Mouse (Mus musculus): ENCODE results near the gene Ttll5.

Ttll5 gene

GRCm38 (mm10) chr12:86017360-86017759 is 192.9 kb downstream of the Ttll5 start:
- no peak for DNase-seq

DNA sequence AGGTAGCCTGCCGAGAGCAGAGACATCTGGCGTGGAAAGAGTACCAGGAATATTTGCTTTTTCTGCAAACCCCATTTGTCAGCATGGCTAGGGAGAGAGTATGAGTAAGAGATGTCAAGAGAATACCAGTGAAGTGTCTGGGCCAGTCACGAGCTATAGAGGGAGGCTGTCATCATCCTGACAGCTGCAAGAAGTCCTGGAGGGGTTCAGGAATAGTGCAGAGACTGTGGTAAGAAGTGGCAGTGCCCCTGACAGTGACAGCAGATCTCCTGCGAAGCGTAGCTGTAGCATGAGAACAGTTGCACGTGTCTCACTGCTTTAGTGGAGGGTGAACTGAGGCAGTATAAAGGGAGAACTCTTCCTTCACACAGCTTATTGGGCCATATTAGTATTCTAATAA is 197.1 kb downstream of the Ttll5 start:
- DNase-seq = no peak

DNA sequence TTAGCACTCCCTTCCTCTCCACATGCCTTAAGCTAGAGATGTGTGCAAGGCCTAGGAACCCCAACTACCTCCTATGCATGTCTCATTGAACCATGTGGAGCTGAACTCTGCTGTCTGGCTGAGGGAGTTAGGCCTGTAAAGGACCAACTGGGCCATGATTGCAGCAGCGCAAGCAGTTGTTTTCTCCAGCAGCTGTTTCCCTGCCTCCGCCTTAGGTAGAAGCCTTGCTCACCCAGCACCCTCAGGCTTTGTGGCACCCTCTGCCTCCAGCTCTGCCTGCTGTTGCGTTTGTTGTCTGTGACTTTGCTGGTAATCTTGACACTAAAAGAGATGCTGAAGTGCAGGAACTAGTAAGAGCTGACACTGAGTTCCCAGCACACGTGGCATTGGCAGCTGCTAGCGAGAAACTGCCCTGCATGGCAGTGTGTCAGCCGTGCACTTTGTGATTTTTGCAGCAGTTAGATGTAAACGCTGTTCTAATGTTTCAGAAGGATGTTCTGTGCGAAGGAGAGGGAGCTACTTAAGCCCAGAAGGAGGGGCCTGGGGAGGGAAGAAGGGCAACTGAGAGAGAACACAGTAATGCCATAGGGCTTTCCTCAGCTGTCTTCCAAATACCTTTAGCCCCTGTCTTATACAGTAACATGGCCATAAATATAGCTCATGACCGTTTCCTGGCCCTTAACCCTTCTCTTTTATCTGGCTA is 198.0 kb downstream of the Ttll5 start:
- DNase-seq = no peak

GRCm38 (mm10) chr12:86023081-86023871 is 198.8 kb downstream of the Ttll5 start:
- peak; percentile 36 to 44 for DNase-seq

GRCm38 (mm10) chr12:86024426-86024825 is 200.0 kb downstream of the Ttll5 start:
- peak in 1 of 2 experiments; percentile 50 for DNase-seq

GRCm38 (mm10) chr12:86025480-86025879 is 201.0 kb downstream of the Ttll5 start:
- no peak for DNase-seq

- DNase-seq = peak in 1 of 2 experiments; percentile 5
Observed at GRCm38 (mm10) chr12:86027000-86027399, 202.5 kb downstream of the Ttll5 start.

GRCm38 (mm10) chr12:86027747-86028146 is 203.3 kb downstream of the Ttll5 start:
- DNase-seq = no peak

GRCm38 (mm10) chr12:86030932-86031331 is 206.5 kb downstream of the Ttll5 start:
- no peak for DNase-seq

DNA sequence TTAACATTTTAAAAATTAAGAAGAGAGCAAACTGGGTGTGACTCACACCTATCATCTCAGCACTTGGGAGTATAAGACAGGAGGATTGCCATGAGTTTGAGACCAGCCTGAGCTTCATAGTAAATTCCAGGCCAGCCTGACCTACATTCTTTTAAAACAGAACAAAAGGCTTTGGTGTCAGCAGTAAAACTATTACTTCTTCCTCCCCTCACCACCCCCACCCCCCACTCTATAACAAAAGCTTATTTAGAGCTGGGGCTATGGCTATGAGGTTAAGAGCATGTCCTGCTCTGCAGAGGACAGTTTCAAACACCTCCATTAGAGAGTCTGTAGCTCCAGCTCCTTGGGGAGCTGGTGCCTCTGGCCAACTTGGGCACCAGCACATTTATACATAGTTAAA is 211.1 kb downstream of the Ttll5 start:
- no peak for DNase-seq

GRCm38 (mm10) chr12:86036368-86037166 is 212.1 kb downstream of the Ttll5 start:
- DNase-seq = no peak

DNA sequence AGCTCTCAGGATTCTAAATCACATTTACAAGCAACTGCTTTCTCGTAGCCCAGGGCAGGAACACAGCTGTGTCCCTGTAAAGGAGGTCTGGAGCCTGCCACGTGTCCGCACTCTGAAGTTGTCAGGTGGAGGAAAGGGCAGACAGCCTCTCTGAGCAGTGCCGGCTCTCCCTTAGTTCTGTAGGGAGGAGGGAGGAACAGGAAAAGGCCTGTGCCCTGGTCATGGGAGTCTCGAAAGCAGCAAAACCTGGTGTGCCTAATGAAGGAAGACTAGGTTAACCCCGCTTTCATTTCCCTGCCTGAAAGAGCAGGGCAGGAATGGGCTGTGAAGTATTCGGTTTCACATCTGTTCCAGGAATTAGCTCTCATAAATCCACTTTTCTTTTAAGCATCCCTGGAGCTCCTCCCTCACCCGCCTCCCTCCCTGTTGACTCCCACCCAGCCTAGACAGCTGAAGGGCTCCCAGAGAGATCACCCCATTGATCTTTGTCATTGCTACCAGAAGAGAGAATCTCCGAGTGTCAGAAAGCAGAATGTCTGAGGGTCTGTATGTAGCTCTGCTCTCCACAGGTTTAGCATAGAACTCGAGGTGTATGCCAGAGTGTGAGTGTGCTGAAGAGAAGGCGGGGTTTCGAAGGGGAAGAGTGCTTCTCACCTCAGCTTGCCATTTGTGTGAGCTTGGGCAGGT is 212.9 kb downstream of the Ttll5 start:
- no peak for DNase-seq

DNA sequence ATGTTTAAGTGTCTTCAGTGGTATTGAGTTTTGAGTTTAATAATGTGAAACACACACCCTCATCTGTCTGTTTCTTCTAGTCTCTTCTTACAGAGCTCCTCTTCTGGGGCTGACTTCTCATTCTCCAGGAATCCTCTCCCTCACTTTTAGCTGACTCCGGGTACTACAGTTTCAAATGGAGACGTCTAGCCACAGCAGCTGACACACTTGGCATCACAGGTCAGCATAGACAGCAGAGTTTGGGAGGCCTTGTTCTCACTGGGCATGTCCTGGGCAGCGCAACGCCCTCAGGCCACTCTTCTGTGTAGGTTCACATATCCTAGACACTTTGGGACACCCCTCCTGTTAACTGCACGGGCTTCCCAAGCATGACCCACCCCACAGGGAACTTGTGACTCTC is 214.6 kb downstream of the Ttll5 start:
- DNase-seq = no peak

- DNase-seq = no peak
Observed at GRCm38 (mm10) chr12:86039751-86040150, 215.3 kb downstream of the Ttll5 start.

DNA sequence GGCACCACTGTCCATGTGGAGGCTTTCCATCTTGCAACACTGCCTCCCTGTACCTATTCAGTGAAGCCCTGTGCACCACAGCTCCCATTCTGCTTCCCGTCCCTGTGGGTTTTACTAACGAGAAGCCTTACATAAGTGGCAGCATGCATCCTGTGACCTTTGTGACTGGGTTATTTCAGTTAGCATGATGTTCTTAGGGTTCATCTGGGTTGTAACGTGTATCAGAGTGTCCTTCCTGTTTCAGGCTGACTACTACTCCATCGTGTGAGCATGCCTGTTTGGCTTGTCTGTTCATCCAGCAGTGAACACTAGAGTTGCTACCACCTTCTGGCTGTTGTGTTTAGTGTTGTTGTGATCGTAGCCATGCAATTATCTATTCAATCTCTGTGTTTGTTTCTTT is 221.7 kb downstream of the Ttll5 start:
- no peak for DNase-seq

GRCm38 (mm10) chr12:86046776-86047175 is 222.3 kb downstream of the Ttll5 start:
- DNase-seq = no peak

- DNase-seq = no peak
Observed at GRCm38 (mm10) chr12:86047376-86047775, 222.9 kb downstream of the Ttll5 start.

DNA sequence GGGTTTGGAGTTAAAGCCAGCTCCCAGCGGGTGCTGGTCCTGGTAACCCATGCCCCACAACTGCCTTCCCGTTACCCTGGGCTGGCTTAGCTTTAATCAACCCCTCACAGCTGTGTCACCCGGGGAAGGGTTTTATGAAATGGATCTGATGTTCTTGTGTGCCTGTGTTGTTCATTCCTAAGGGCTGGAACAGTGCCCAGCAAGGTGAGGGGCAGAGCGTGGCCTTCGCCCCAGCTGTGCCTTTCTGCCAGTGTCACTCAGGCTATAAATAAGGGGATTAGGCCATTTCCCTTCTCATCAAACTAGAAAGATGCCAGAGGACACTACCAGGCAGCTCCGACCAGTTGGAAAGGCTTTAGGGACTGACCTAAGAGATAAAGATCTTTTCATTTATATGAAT is 225.4 kb downstream of the Ttll5 start:
- no peak for DNase-seq

- no peak for DNase-seq
Observed at GRCm38 (mm10) chr12:86051477-86051876, 227.0 kb downstream of the Ttll5 start.

DNA sequence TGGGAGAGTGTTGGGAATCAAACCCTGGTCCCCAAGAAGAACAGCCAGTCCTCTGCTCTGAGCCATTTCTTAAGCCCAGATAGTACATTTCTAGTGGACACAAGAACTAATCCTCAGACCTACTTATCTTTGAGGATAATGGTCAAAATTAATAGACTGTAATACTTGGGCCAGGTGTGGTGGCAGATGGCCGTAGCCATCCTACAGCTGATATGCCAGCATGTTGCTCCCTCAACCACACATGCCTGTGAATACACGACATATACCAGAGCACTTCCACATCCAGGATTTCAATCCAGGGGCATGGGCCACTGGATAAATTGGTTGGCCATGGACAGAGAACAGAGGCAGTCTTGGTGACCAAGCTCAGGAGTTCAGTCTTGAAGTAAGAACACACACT is 230.8 kb downstream of the Ttll5 start:
- DNase-seq = no peak

DNA sequence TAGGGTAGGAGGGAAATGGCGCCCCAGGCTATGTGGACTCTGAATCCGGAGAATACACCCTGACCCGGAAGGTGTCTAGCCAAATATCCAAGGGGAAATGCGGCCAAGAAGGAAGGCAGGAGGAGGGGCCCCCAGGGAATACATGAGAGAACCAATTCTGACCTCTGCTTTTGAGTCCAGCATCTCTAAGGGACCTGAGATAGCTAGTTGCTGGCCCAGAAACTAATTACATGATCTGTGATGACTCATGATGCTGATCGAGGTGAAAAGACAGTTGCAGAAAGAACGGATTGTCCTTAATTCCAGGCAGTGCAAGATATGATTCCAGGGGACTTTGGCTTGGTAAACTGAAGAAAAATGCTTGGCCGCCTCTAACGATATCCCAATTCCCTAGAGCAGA is 232.5 kb downstream of the Ttll5 start:
- DNase-seq = no peak

DNA sequence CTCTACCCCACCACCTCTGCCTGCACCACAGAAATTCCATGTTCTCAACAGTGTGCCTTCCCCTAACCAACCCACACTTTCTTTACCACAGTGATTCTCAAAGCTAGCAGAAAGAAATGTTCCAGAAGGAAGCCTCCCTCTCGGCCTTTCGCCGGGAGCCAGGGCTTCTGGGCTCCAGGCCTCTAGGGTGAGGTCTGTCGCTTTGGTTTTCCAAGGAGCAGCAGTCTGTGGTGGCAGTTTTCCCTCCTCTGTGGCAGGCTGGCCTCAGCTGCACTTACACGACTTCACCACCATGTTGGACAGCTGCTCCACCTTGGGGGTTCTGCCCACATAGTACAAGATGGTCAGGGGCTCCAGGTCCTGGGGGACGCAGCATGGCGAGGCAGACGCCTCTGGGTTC is 233.1 kb downstream of the Ttll5 start:
- DNase-seq = no peak

GRCm38 (mm10) chr12:86059341-86059740 is 234.9 kb downstream of the Ttll5 start:
- DNase-seq = no peak
